Mouse (Mus musculus) hindbrain, embryonic 13.5 days (tissue): Measurements from ENCODE around the gene Sobp. TPM values are rescaled to one million over a fixed set of nuclear protein-coding genes. Genes with fewer than 3 reads are reported as not detected.

Experiments used
- ATAC-seq: fragments of 200-750 bp; cut with Nextera tagmentation; 2 replicates; pipeline ENCODE4 v1.8.0; 2017; ENCODE audit warnings: moderate TSS enrichment; ENCODE audit not compliant: low FRiP score
- H3K27ac ChIP-seq: fragments of 300-500 bp; sonication (generic); 2 replicates; pipeline ENCODE4 v1.5.1; 2015; ENCODE audit warnings: inconsistent platforms, mild to moderate bottlenecking, moderate library complexity
- H3K27me3 ChIP-seq: fragments of 300-500 bp; sonication (generic); 2 replicates; pipeline ENCODE4 v1.6.1; 2015; ENCODE audit warnings: mild to moderate bottlenecking, inconsistent platforms
- H3K36me3 ChIP-seq: fragments of 300-500 bp; sonication (generic); 2 replicates; pipeline ENCODE4 v1.6.1; 2015; ENCODE audit warnings: mild to moderate bottlenecking, inconsistent platforms
- H3K4me1 ChIP-seq: fragments of 300-500 bp; sonication (generic); replicated peaks from 2 replicates; pipeline ENCODE4 v1.6.1; 2015; ENCODE audit warnings: inconsistent platforms
- H3K4me2 ChIP-seq: fragments of 300-500 bp; sonication (generic); 2 replicates; pipeline ENCODE4 v1.6.1; 2015; ENCODE audit warnings: inconsistent platforms, mild to moderate bottlenecking, moderate library complexity
- H3K4me3 ChIP-seq: fragments of 300-500 bp; sonication (generic); 2 replicates; pipeline ENCODE4 v1.5.1; 2015; ENCODE audit warnings: mild to moderate bottlenecking, inconsistent platforms
- H3K9ac ChIP-seq: fragments of 300-500 bp; sonication (generic); 2 replicates; pipeline ENCODE4 v1.6.1; 2015; ENCODE audit warnings: mild to moderate bottlenecking, inconsistent platforms
- H3K9me3 ChIP-seq: fragments of 300-500 bp; sonication (generic); 2 replicates; pipeline ENCODE4 v1.6.1; 2016; ENCODE audit warnings: inconsistent platforms
- WGBS: fragments of 180-500 bp; shearing (Covaris S2); methylation state at CpG from one replicate; pipeline ENCODE4 v1.1.7; 2015; 5-methylcytosine and 5-hydroxymethylcytosine counted together
- polyA plus RNA-seq: library from polyadenylated mRNA; unstranded; fragments of >200 nt; fragmentation: Nextera tagmentation; extraction: Ambion mirVana; gene quantifications from 2 replicates; pipeline ENCODE4 v1.2.1, GENCODE M21; 2015

Sobp gene
- polyA plus RNA-seq, 1 experiment from 2014 or later = 13.2 TPM

- Histone ChIP-seq H3K36me3 (peaks cover 6% of the 10 kb centered on the region; the same call in 1 of the 2 replicates), H3K4me1 (peaks cover 15% of the 10 kb centered on the region), H3K4me3 (peak overlapping the region; percentile 24; the same call in 1 of the 2 replicates), H3K27me3 (no peaks in the 10 kb centered on the region), H3K9ac (peak overlapping the region; percentile 60; the same call in 1 of the 2 replicates), H3K9me3 (no peaks in the 10 kb centered on the region), H3K27ac (no peak overlapping the region), H3K4me2 (peak overlapping the region; percentile 52)
- WGBS = 7% methylated on average over 13 of the region's 13 CpGs
- ATAC-seq = no peak
These were observed 172.2 kb downstream of the Sobp start for GRCm38 (mm10) chr10:43002066-43002678.

DNA sequence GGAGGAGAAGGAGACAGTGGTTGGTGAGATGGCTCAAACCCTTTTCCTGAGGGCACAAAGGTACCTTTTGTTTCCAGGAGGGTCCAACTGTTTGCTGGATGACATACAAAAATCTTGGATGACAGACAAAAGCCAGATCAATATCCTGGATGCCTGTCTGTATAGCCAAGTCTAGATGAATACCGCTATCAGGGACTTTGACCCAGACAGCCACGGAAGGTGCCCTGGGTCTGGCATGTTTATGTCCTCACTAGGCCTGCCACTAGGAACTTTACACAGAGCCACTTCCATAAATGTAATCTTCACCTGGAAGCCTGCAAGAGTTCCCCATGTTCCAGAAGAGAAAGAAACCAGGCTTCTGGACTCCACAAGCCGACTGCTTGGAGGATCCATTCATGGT lies 172.9 kb downstream of the Sobp start:
- Histone ChIP-seq H3K9ac (no peak overlapping the region), H3K4me2 (no peak overlapping the region), H3K27me3 (no peaks in the 10 kb centered on the region), H3K4me1 (peaks cover 15% of the 10 kb centered on the region), H3K4me3 (no peak overlapping the region), H3K36me3 (peaks cover 6% of the 10 kb centered on the region; the same call in 1 of the 2 replicates), H3K27ac (no peak overlapping the region; the same call in 1 of the 2 replicates), H3K9me3 (no peaks in the 10 kb centered on the region)
- ATAC-seq = no peak
- WGBS = 66% methylated on average over 3 of the region's 3 CpGs

GRCm38 (mm10) chr10:42999324-42999723 lies 175.0 kb downstream of the Sobp start:
- peak; percentile 55; the same call in 1 of the 2 replicates for ATAC-seq
- Histone ChIP-seq H3K4me3 (no peak overlapping the region), H3K4me1 (peaks cover 26% of the 10 kb centered on the region), H3K27ac (no peak overlapping the region), H3K27me3 (no peaks in the 10 kb centered on the region), H3K9me3 (no peaks in the 10 kb centered on the region), H3K36me3 (peaks cover 4% of the 10 kb centered on the region; the same call in 1 of the 2 replicates), H3K4me2 (no peak overlapping the region), H3K9ac (no peak overlapping the region)
- 91% methylated on average over 10 of the region's 10 CpGs for WGBS

GRCm38 (mm10) chr10:42997278-42997677 lies 177.1 kb downstream of the Sobp start:
- ATAC-seq = no peak
- WGBS = 92% methylated on average over 2 of the region's 2 CpGs
- H3K4me1 ChIP-seq = peaks cover 24% of the 10 kb centered on the region

DNA sequence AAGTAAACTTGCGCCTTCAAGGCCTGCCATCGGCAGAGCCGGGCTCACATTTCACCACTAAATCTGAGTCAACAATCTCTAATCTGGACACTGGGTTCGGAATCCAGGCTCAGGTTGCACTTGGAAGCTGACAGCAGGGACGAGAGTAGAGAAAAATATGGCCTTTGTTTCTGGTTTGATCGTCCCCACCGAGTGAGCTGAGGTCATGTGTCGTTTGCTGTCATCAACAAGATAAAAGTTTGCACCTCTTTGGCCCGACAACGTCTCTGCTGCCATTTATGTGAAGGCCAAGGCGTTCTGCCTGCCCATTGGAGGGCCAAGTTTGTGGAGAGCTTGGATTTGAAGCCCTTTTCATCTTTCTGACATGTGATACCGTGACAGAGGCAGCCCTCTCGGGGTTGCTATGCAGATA lies 178.8 kb downstream of the Sobp start:
- Histone ChIP-seq H3K27ac (no peak overlapping the region), H3K4me1 (peaks cover 30% of the 10 kb centered on the region), H3K4me3 (no peak overlapping the region), H3K36me3 (no peaks in the 10 kb centered on the region), H3K9ac (no peak overlapping the region), H3K9me3 (no peaks in the 10 kb centered on the region), H3K27me3 (no peaks in the 10 kb centered on the region), H3K4me2 (no peak overlapping the region)
- no peak for ATAC-seq
- 46% methylated on average over 13 of the region's 13 CpGs for WGBS

More at GRCm38 (mm10) chr10:42997278-42997677, 177.1 kb downstream of the Sobp start:
- Histone ChIP-seq H3K36me3 (no peaks in the 10 kb centered on the region), H3K4me2 (no peak overlapping the region), H3K9me3 (no peaks in the 10 kb centered on the region), H3K9ac (no peak overlapping the region), H3K4me3 (no peak overlapping the region), H3K27me3 (no peaks in the 10 kb centered on the region), H3K27ac (no peak overlapping the region)

- Histone ChIP-seq H3K4me1 (peaks cover 33% of the 10 kb centered on the region), H3K4me3 (no peak overlapping the region), H3K9me3 (no peaks in the 10 kb centered on the region), H3K36me3 (no peaks in the 10 kb centered on the region), H3K27ac (peak overlapping the region; percentile 48), H3K27me3 (no peaks in the 10 kb centered on the region), H3K9ac (no peak overlapping the region), H3K4me2 (peak overlapping the region; percentile 21)
- 24% methylated on average over 13 of the region's 13 CpGs for WGBS
- no peak for ATAC-seq
These were observed 180.0 kb downstream of the Sobp start for GRCm38 (mm10) chr10:42994331-42994782.

GRCm38 (mm10) chr10:42991018-42991417 lies 183.3 kb downstream of the Sobp start:
- Histone ChIP-seq H3K4me1 (peaks cover 43% of the 10 kb centered on the region), H3K36me3 (no peaks in the 10 kb centered on the region), H3K27me3 (peaks cover 3% of the 10 kb centered on the region; the same call in 1 of the 2 replicates), H3K4me3 (no peak overlapping the region), H3K27ac (no peak overlapping the region), H3K9me3 (no peaks in the 10 kb centered on the region), H3K4me2 (no peak overlapping the region), H3K9ac (peak overlapping the region; percentile 46; the same call in 1 of the 2 replicates)
- WGBS = 35% methylated on average over 9 of the region's 9 CpGs
- ATAC-seq = 0 out of 2 replicates have a peak, but pooled peaks have one; percentile 11

DNA sequence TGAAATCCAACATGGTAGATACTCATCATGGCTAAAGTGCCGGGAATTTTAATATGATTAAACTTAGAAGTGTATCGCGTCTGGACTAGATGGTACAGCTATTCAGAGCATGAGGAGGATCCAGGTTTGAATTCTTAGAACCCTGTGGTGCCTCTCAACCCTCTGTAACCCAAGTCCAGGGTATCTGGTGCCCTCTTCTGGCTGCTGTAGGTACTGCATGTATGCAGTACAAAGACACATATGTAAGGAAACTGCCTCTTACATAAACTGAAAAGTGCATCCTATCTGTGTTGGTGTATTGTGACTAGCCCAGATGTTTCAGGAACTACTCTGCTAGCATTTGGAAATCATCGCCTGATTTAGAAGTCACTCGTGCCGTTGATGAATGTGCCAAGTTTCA lies 184.4 kb downstream of the Sobp start:
- ATAC-seq = no peak
- Histone ChIP-seq H3K27ac (no peak overlapping the region), H3K4me3 (no peak overlapping the region), H3K9ac (no peak overlapping the region), H3K4me2 (no peak overlapping the region), H3K36me3 (no peaks in the 10 kb centered on the region), H3K4me1 (peaks cover 38% of the 10 kb centered on the region), H3K9me3 (no peaks in the 10 kb centered on the region), H3K27me3 (peaks cover 3% of the 10 kb centered on the region; the same call in 1 of the 2 replicates)
- 30% methylated on average over 6 of the region's 6 CpGs for WGBS

DNA sequence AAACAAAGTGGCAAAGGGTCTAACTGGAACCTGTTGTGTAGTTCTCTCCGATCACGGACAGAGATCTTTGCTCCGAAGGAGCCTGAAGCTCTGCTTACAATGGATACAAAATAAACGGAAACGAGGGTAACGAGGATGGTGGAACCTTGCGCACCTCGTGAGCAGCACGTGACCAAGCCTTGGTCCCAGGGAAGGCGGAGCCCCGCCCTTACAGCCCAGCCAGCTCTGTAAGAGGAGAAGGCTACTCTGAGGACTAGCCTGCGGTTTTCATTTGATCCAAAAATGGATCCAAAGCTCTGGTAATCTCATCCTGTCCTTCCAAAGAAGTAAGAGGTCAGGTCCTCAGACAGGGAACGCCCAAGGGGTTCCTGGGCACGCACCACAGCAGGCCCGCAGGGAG lies 185.7 kb downstream of the Sobp start:
- no peaks in the 10 kb centered on the region for H3K36me3 ChIP-seq
- H3K27ac ChIP-seq = no peak overlapping the region
- peaks cover 25% of the 10 kb centered on the region for H3K4me1 ChIP-seq
- no peak for ATAC-seq
- H3K9ac ChIP-seq = no peak overlapping the region
- whole genome bisulfite sequencing = 56% methylated on average over 15 of the region's 15 CpGs
- no peak overlapping the region for H3K4me3 ChIP-seq
- peaks cover 3% of the 10 kb centered on the region; the same call in 1 of the 2 replicates for H3K27me3 ChIP-seq
- no peaks in the 10 kb centered on the region for H3K9me3 ChIP-seq
- H3K4me2 ChIP-seq = no peak overlapping the region

- H3K27me3 ChIP-seq = peaks cover 8% of the 10 kb centered on the region; the same call in 1 of the 2 replicates
These were observed 186.7 kb downstream of the Sobp start for GRCm38 (mm10) chr10:42987594-42988052.

DNA sequence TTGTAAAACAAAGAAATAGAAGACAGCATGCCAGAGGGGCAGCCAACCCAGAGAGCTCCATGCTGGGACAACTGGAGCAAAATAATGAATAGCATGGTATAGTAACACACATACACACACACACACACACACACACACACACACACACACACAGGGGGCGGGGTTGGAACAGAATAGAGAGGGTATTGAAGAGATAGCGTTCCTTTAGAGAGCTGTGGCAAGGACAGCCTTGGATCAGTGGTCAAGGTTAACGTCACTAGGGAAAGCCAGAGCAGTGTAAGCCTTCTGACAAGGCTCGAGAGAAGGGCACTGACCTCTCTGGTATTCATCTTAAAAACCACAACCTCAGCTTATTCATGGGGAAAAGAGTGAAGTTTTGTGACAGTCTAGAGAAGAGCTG lies 189.4 kb downstream of the Sobp start:
- no peak for ATAC-seq
- Histone ChIP-seq H3K4me2 (no peak overlapping the region), H3K36me3 (no peaks in the 10 kb centered on the region), H3K4me3 (no peak overlapping the region), H3K9ac (no peak overlapping the region), H3K9me3 (no peaks in the 10 kb centered on the region), H3K27ac (no peak overlapping the region), H3K27me3 (peaks cover 10% of the 10 kb centered on the region; the same call in 1 of the 2 replicates), H3K4me1 (peaks cover 16% of the 10 kb centered on the region; the same call in 1 of the 2 replicates)
- 52% methylated on average over 4 of the region's 4 CpGs for WGBS

More at GRCm38 (mm10) chr10:42987594-42988052, 186.7 kb downstream of the Sobp start:
- H3K9me3 ChIP-seq = no peaks in the 10 kb centered on the region
- WGBS = 25% methylated on average over 6 of the region's 6 CpGs
- H3K27ac ChIP-seq = no peak overlapping the region
- peak; percentile 52; the same call in 1 of the 2 replicates for ATAC-seq
- H3K4me1 ChIP-seq = peaks cover 25% of the 10 kb centered on the region
- no peak overlapping the region for H3K4me2 ChIP-seq
- H3K36me3 ChIP-seq = no peaks in the 10 kb centered on the region
- H3K4me3 ChIP-seq = no peak overlapping the region
- no peak overlapping the region for H3K9ac ChIP-seq

DNA sequence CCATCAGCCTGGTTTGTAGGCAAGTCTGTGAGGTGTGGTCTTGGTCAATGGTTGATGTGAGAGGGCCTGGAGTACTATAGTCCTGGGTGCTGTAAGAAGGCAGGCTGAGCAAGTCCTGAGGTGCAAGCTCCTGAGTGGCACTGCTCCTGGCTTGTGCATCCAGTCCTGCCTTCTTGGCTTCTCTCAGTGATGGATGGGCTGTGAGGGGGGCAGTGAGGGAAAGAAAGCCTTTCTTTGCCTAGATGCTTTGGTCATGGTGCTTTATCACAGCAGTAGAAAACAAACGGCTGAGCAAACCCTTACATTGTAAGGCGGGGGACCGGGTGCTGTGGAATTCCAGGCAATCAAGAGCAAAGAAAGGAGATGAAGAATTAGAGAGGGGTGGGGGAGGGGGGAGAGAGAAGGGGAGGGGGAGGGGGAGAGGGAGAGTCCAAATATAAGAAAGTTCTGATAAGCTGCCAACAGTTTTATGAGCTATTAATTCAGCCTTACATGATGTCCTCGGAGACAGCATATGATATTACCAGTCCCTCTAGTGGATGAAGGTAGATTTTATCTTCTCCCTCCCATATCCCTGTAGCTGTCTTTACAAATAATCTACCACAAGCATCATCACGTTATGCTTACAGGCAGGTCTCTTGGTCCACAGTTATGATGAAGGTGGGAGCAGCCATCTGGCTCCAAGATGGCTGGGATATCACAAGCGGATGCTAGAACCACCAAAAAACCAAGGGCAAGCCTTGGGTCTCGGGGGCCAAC lies 193.2 kb downstream of the Sobp start:
- peaks cover 18% of the 10 kb centered on the region; the same call in 1 of the 2 replicates for H3K27me3 ChIP-seq
- no peak overlapping the region for H3K4me3 ChIP-seq
- peaks cover 5% of the 10 kb centered on the region; the same call in 1 of the 2 replicates for H3K4me1 ChIP-seq
- 43% methylated on average over 7 of the region's 7 CpGs for WGBS
- H3K9ac ChIP-seq = no peak overlapping the region
- H3K36me3 ChIP-seq = no peaks in the 10 kb centered on the region
- no peak overlapping the region for H3K4me2 ChIP-seq
- H3K27ac ChIP-seq = no peak overlapping the region
- no peaks in the 10 kb centered on the region for H3K9me3 ChIP-seq
- peak; percentile 59 for ATAC-seq
